Mouse (Mus musculus): ENCODE data around the gene Gadl1.

Gene Gadl1

DNA sequence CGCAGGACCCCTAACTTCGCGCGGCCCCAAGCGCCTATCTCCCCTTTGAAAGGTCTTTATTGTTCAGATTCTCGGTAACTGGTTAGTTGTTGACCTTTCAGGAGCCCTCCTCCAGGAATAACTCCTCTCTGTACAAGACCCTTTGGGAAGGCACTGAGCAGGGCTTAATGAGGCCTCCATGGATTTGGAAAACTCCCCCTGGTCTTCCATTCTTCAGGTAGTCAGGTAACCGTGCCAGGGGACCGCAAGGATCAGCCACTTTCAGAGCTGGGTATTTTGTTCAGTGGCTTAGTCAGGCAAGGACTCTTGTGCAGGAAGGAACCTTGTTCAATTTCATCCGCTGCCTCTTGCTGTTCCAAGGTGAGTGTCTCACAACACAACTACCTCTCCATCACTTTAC lies at the start of gene Gadl1:
Gadl1 (plus strand) TSS at position 301 of the 400 bp plus-strand sequence.
- no peak for DNase-seq (ENCODE audit: inconsistent age in 2 of 2, low spot score in 1 of 2)

DNA sequence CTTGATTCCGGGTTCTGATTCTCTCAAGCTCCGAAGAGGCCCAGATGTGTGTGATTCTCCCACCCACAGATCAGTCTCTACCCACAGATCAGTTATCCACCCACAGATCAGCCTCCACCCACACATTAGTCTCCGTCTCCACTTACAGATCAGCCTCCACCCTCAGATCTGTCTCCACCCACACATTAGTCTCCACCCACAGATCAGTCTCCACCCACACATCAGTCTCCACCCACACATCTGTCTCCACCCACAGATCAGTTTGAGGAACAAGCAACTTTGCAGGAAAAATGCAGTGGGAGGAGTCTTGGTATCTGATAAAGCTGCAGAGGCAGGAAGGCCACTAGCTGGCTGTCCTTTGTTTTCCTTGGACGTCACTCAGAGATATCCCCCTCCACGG lies 46.5 kb upstream of the Gadl1 start:
- DNase-seq (ENCODE audit: inconsistent age in 2 of 2, low spot score in 1 of 2): no peak

DNA sequence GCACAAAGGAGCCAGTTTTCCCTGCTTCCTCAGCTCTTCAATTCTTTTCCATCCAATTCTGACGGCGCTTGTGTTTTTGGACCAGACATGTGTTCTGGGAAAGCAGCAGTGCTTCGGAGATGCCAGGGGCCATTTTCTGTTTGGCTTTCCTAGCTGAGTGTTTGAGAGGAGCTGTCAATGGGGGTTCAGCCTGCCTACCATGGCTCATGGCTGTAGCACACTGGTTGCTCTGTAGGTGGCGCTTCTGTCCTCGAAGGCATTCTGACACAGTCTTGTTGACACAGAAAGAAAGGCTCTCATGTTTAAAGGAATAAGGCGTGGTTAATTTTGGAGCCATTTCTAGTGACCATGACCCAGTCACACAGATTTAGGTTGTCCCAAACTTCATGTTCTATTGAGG lies 45.9 kb upstream of the Gadl1 start:
- DNase-seq (ENCODE audit: inconsistent age in 2 of 2, low spot score in 1 of 2): peak; percentile 18 to 61

DNA sequence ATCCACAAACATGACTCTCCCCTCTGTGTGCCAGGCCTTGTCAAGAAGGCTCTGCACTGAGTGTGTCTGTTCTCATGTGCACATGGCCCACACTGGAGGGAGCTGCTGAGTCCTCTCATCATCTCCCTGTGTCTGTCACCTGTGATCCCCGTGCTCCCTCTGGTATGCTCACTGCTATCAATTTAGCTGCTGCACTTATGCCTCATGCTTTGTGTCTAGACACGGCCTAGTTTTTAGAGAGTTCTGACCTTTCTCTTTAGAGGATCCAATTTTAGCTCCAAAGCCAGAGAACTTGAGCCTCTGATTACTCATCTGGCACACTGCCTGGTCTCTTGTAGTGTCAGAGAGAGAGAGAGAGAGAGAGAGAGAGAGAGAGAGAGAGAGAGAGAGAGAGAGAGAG lies 42.0 kb upstream of the Gadl1 start:
- peak; percentile 78 to 94 for DNase-seq (ENCODE audit: inconsistent age in 2 of 2, low spot score in 1 of 2)

DNA sequence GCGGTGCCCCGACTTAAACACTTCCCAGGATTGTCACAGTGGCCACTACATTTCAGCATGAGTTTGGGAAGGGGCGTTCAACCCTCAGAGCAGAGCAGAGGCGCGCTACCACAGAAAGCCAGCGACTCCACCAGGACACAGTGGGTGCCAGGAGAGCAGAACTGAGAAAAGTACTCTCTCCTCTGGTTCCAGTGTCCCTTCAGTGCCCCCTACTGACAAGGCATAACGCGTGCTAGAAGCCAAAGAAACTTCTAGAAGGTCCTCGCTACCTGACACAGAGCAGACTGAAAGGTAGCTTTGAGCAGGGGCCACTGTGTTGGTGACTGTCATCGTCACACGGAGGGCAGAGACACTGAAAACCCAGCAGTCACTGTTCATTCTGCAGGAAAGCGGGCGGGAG lies 39.1 kb upstream of the Gadl1 start:
- DNase-seq (ENCODE audit: inconsistent age in 2 of 2, low spot score in 1 of 2): peak; percentile 9 to 57

DNA sequence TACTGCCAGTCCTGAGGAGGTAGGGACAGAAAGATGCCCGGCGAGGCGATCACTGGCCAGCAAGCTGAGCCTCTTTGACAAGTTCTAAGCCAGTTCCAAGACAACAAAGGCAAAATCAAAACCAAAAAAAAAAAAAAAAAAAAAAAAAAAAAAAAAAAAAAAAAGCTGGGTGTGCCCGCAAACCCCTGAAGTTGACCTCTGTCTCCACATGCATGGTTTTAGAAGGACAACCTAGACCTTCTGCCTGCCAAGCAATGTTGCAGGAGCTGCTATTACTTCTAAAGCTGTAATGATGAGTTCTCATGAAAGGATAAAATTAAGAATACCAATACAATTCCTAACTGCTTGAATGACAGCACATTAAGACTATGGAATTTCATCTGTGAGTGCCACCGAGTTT lies 38.6 kb upstream of the Gadl1 start:
- no peak for DNase-seq (ENCODE audit: inconsistent age in 2 of 2, low spot score in 1 of 2)

DNA sequence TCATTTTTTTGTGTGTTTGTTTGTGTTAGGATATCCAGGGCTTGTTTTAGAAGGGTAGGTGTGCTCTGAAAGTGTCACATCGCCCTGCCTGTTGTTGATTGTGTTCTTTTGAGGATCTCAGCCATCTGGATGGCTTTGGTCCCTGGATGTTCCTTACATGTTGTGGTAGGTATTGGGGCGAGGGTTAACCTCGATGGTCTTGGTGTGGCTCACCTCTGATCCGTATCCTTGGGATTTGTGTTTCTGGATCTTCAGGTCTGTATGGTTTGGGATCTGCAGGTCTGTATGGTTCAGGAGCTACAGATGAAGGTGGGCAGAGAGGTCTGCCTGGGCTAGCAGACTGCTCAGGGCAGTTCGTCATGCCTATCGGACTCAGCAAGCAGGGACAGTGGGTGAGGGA lies 28.8 kb upstream of the Gadl1 start:
- DNase-seq (ENCODE audit: inconsistent age in 2 of 2, low spot score in 1 of 2): no peak

DNA sequence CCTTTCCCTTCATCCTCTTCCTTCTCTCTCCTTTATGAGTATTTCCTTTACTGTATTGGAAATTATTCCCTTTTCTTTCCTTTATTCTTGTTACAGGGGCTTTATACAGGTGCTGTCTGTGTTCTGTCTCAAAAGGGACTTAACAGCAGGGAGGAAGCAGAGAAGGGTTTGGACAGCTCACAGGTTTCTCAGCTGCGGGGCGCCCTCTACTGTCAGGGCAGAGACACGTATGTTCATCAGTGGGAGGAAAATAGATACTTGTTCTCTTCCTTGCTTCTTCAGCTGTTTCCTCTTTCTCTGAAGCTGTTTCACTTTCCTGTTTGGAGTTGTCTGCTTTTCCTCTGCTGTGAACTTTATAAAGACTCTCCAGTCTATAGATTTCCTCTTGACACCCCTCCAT lies 28.1 kb upstream of the Gadl1 start:
- DNase-seq (ENCODE audit: inconsistent age in 2 of 2, low spot score in 1 of 2): peak; percentile 33 to 75

DNA sequence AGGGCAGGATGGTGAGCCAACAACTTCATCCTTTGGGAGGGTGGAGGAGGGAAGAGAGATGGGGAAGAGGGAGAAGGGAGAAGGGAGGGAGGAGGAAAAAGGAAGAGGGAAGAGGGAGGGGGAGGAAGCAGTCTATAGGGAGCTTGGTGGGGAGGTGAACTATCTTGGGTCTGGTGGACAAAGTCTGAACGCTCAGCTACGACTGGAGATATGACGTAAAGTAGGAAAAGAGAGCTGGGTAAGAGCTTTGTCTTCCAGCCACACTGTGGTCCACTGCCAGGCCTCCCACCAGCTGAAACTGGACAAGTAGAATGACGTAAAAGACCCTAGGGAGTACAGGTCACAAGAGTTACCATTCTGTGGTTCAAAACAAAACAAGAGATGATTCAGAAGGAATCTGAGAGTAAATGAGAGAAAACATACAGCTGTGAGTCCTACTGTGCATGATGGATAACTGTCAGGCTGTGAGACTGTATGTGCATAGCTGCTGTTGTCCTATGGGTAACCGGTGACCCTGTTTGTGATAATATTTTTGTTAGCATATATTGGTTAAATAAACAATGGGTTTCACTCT lies 26.5 kb upstream of the Gadl1 start:
- no peak for DNase-seq (ENCODE audit: inconsistent age in 2 of 2, low spot score in 1 of 2)

DNA sequence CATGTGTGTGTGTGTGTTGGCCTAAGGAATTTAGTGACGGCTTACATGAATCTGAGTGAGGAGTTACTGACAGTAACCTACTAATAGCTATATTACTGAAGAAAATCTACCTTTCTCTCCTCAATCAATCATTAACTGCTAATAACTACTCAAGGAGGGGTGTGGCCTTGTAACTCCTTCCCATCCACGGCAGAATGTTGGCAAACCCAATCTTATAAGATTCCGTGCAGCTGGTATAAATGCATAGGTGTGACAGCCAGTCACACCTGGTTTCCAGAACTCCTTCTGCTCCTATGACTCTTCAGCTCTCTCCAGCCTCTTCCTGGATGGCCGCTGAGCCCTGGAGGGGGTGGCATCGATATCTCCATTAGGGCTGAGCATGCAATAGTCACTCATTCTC lies 25.8 kb upstream of the Gadl1 start:
- DNase-seq (ENCODE audit: inconsistent age in 2 of 2, low spot score in 1 of 2): no peak

DNA sequence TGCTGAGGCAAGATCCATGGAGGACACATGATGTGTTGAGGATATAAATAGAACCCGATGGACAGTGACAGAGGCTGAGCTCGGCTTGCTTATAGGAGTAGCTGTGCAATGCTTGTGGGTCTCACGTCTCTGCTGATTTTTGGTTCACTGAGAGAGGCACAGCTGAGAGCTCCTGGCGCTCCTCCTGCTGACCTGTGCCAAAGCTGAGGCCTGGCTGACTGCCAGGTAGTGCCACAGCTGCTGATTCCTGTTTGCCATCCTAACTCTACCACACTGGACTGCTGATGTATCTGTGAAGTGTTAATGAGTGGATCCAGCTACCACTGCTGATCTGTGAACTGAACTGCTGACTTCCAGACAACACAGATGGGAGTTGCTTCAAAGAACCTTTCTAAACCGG lies 21.7 kb upstream of the Gadl1 start:
- DNase-seq (ENCODE audit: inconsistent age in 2 of 2, low spot score in 1 of 2): no peak

DNA sequence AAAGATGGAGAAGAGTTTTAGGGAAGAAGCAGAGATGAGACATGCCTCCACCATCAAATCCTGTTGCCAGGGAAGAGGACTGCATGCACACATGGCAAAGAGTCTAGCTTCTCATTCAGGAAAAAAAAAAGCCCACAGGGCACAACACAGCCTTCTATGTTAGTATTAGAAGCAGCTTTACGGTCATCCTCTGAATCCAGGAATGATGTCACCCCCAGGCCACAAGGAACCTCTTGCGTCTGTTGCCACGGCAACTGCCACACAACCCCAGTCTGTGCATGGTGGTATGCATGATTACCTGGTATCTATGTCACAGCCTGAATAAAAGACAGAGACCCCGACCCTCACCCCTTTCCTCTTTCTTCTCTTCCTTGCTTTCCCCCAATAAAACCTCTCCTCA lies 16.1 kb upstream of the Gadl1 start:
- no peak for DNase-seq (ENCODE audit: inconsistent age in 2 of 2, low spot score in 1 of 2)

DNA sequence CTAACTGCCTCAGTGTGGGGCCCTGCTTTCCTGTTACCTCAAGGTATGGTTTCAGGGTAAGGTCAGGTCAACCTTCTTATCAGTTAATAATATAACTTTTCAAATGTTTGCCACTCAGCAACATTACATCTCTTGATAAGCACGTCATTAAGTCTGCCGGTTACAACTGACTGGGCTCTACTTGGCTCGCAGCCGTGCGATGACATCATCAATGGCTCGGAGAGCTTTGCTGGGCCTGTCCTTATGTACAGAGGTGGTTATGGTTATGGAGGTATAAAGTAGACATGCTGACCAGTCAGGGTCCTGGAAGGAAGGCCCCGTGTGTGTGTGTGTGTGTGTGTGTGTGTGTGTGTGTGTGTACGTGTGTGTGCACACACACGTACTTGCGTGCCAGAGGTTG lies 15.3 kb upstream of the Gadl1 start:
- DNase-seq (ENCODE audit: inconsistent age in 2 of 2, low spot score in 1 of 2): no peak

DNA sequence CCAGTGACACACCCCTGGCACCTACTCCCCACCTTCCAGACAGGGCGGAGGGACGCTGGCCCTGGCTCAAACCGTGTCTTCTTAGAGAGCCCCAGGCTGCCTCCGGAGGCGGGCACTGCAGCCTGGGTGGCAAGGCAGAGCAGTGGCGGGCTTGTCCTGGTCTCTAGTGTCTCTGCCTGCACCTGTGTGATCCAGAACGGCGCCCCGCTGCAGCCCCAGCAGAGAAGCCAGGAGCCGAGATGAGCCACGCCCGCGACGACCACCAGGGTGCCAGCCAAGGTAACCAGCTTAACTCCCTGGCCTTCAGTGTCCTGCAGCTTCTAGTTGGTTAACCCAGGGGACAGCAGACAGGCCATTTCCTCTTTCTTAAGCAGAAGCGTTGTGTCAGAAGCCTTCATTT lies 930 bp upstream of the Gadl1 start:
- DNase-seq (ENCODE audit: inconsistent age in 2 of 2, low spot score in 1 of 2): no peak

DNA sequence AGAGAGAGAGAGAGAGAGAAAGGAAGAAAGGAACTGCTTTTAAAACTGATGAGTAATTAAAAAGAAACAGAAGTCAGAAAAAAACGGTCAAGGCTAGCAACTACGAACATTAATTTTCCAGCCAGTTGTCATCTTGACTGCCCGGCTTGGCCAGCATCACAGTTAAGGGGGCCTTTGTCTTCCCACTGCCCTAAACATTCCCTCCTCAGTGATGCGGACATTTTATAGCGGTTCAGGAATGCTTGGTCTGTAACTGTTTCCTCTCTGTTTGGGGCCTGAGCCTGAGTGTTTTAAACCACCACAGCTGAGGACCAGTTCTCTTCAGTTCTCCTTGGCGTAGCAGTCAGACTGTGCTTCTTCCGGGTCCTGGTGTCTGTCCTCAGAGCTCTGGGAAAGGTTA lies 4.8 kb downstream of the Gadl1 start:
- DNase-seq (ENCODE audit: inconsistent age in 2 of 2, low spot score in 1 of 2): peak in 1 of 2 experiments; percentile 40

DNA sequence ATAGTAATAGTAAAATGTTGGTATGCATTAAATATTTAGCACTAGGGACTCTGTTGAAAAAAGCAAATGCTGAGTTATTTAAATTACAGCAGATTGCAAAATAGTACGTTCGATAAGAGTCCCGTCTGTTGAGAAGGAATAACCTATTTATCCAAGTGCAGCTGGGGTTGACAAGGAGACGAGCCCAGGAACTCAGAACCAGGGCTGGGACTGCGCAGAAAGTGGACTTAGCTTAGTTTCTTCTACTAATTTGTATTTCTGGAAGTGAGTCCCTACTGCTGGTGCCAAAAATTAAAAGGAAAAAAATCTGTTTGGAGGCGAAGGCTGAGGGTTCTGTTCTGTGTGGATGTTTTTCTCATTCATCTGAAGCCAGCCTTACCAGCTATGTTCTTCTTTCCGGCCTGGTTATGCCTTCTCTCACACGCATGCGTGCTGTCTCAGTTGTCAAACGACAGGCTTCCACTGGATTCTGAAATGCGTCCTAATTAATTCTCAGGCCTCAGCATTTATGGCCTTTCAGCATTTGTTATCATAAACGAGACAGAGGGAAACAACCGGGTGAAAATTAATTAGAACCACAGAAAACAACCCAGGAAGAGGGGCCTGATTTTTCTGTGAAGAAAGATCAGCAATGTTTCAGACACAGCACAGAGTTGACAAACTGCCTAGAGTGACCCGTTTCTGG lies 6.5 kb downstream of the Gadl1 start:
- DNase-seq (ENCODE audit: inconsistent age in 2 of 2, low spot score in 1 of 2): no peak

DNA sequence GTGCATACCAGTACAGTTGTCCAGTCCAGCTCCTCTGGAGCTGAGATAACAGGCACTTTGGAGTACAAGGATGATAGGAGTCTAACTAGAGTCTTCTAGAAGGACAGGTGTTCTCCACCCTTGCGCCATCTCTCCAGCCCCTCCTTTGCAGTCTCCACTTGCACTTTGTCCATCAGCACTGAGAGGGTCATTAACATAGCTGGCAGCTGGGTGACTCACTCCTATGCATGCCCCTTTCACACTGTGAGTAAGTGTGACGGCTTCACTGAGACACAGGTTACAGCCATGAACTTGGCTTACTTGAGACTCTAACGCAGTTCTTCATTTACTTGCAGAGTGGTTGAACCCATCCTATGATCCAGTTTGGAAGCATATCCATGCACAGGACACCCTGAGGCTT lies 10.5 kb downstream of the Gadl1 start:
- DNase-seq (ENCODE audit: inconsistent age in 2 of 2, low spot score in 1 of 2): no peak

DNA sequence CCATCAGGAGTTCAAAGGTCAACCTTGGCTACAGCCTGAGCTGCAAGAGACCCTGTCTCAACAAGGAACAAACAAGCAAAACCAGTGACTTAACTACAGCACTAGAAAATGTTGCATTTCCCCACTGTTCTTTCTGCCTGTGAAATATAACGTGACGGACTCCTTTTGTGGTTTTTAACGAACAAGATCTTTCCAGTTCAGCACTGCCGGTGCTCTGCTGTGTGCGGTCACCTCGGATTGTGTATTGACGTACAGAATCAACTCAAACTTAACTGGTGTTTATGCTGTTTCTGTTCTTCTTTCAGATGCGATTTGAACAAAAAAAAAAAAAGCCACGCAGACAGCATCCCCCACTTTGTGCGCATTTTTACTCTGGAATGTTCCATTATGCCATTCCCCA lies 13.4 kb downstream of the Gadl1 start:
- DNase-seq (ENCODE audit: inconsistent age in 2 of 2, low spot score in 1 of 2): no peak

DNA sequence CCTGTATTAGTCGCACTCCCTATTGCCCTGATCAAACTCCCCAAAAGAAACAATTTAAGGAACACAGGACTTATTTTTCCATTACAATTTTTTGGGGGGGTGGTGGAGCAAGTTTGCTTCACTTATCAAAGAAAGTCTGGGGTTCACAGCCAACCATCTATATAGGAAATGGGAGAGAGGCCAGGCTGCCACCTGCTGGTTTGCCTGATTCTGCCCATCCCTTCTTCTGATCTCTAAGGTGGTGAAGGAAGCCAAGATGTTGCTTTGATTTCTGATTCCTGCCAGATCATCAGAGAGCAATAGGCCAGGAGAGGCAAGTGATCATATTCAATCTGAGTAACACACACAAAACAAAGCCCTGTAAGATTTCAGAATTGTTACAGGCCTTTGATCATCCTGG lies 14.8 kb downstream of the Gadl1 start:
- DNase-seq (ENCODE audit: inconsistent age in 2 of 2, low spot score in 1 of 2): no peak

DNA sequence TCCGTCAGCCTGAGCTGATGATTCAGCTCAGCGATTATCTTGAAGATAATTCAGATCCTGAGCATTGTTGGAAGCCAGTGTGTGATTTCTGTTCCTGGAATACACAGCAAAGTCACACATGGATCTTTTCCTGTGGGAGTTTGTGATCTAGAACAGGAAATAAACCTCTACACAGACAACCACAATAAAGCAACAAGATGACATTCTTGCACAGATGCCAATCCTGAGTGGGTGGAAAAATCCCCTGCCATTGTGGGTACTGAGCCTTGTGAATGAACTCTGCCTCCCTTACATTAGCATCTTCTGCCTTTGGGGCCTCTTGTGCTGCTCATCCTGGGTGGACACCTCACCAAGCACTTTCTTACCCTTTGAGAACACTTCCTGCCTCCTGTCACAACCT lies 22.5 kb downstream of the Gadl1 start:
- no peak for DNase-seq (ENCODE audit: inconsistent age in 2 of 2, low spot score in 1 of 2)

DNA sequence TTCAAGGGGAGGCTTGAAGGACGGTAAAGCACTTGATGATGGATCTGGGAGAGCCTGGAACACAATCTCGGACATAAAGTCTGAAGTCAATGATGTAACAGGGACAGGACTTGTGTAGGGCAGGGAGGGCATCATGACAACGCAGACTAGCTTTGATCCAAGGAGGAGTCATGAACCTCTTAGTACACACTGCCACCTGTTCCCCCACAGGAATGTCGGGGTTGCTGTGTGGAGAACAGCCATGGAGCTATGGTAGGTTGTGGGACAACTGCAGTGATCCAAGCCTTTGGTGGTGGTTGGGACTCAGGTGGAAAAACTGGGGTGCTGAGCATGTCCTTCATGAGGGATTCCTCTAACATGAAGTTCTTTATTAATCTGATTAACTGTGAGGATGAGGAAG lies 23.5 kb downstream of the Gadl1 start:
- no peak for DNase-seq (ENCODE audit: inconsistent age in 2 of 2, low spot score in 1 of 2)

DNA sequence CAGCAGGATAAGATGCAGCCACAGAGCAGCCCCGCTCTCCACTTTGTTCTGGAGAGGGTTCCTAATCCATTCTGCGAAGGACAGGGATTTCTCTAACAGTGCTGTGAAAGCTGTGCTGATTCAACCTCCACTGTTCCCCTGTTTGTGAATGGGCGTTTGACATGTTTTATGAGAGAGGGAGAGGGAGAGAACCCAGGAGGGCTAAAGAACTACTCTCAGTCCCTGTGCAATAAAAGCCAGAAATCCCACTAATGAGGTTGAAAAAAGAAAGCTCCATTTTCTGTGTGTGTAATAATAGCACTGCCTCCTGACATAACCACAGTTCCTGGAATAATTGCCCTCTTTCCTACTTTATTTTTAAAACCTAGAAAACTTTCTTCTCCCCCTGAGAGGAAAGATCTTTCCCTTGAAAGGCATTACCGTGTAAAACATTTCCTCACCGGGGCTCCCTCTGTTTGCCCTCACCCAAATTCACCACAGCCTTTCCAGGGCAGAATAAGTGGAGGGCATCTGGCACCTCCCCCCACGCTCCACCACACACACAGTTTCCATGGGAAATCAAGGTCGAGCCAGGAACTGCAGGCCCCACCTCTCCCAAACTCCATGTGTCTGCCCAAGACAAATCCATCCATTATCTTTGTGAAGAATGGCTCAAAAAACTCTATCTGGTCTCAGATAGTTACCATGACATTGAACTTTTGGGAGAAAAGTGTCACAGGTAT lies 24.1 kb downstream of the Gadl1 start:
- peak in 1 of 2 experiments; percentile 54 for DNase-seq (ENCODE audit: inconsistent age in 2 of 2, low spot score in 1 of 2)

DNA sequence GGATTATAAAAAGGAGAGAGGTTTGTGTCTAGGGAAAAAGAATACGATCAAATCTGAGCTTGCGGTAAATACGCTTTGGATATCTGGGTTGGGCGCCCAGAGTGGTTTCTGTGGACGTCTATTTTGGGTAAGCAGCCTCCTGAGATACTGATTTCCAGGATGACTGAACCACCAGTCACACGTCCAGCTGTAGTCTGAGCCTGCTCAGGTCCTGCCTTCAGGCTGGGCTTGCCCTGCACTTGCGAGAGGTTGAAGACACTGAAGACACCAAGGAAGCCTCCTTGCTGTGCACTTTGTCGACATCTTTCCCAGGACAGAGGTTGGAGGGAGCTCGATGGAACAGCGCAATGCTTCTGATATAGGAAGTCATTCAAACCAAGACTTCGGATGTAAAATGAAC lies 25.0 kb downstream of the Gadl1 start:
- no peak for DNase-seq (ENCODE audit: inconsistent age in 2 of 2, low spot score in 1 of 2)

Measured in adrenal gland, adult (tissue).